Mouse (Mus musculus): ENCODE measurements around the gene Gpr139.

DNA sequence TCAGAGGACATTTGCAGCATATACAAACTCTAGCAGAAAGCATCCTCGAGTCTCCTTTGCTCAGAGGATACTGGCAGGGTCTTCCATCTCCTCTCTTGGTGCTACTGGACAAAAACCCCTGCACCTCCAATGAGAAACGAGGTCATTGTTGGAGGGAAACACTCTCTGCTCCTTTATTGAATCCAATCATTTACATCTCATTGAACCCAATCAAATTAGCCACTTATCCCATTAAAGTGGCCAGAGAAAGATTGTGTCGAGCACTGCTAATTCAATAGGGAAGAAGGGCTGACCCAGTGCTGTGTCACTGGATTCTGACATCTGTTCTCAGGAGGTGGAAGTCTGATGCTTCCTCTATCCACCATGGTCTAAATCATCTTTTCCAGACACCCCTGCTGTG is 46.6 kb upstream of the Gpr139 start:
- TF ChIP-seq CTCF (IDR thresholded peaks at IDR 0.05 in 2 of 3, conservative IDR thresholded peaks at IDR 0.05 in 1 of 3; ENCODE audit: control insufficient read depth in 1 of 3, insufficient read depth in 1 of 3, low read depth in 2 of 3, low read length in 3 of 3, poor library complexity in 1 of 3, severe bottlenecking in 1 of 3): no peak
- TF ChIP-seq EP300 (IDR thresholded peaks at IDR 0.05; ENCODE audit: low read depth in 1 of 2, low read length in 2 of 2): no peak
- no peak for TF ChIP-seq TAL1 (IDR thresholded peaks at IDR 0.05; ENCODE audit: low read length)
- no peak for TF ChIP-seq JUND (IDR thresholded peaks at IDR 0.05; ENCODE audit: low read depth, low read length)
- no peak for TF ChIP-seq NELFE (IDR thresholded peaks at IDR 0.05; ENCODE audit: low read depth, low read length)
- no peak for TF ChIP-seq MAZ (IDR thresholded peaks at IDR 0.05; ENCODE audit: low read depth, low read length)
- no peak for TF ChIP-seq HCFC1 (IDR thresholded peaks at IDR 0.05; ENCODE audit: low read depth, low read length)
- TF ChIP-seq NRF1 (IDR thresholded peaks at IDR 0.05; ENCODE audit: insufficient read depth, low read depth, low read length, poor library complexity, severe bottlenecking): no peak
- no peak for TF ChIP-seq USF1 (IDR thresholded peaks at IDR 0.05; ENCODE audit: low read depth, low read length)

All from MEL (cell line).